Mouse (Mus musculus) intestine, embryonic 14.5 days (tissue): ENCODE results near the gene Nxn. TPM values are rescaled to one million over a fixed set of nuclear protein-coding genes. Genes with fewer than 3 reads are reported as not detected.
"Not testable (repeated sequence)": the region's sequence is repeated elsewhere in the genome, so short reads cannot be mapped to it uniquely, and the experiment has no call there.

Source experiments
- ATAC-seq: fragments of 200-750 bp; cut with Nextera tagmentation; replicated peaks from 2 replicates; pipeline ENCODE4 v1.8.0; 2017; ENCODE audit warnings: low read depth, moderate number of reproducible peaks, moderate TSS enrichment, moderate library complexity; ENCODE audit not compliant: low FRiP score, low TSS enrichment
- DNase-seq: peaks from one replicate; pipeline ENCODE4 v3.0.0-alpha.2; 2018; ENCODE audit warnings: low spot score
- H3K27ac ChIP-seq: fragments of 300-500 bp; sonication (generic); 2 replicates; pipeline ENCODE4 v1.5.1; 2014; ENCODE audit warnings: low read depth, mild to moderate bottlenecking, control low read depth
- H3K27me3 ChIP-seq: fragments of 300-500 bp; sonication (generic); replicated peaks from 2 replicates; pipeline ENCODE4 v1.6.1; 2014; ENCODE audit warnings: low read length, control low read depth; ENCODE audit not compliant: control insufficient read depth, insufficient read depth
- H3K36me3 ChIP-seq: fragments of 300-500 bp; sonication (generic); 2 replicates; pipeline ENCODE4 v1.6.1; 2014; ENCODE audit warnings: low read length, control low read depth; ENCODE audit not compliant: control insufficient read depth, insufficient read depth
- H3K4me1 ChIP-seq: fragments of 300-500 bp; sonication (generic); replicated peaks from 2 replicates; pipeline ENCODE4 v1.6.1; 2014; ENCODE audit warnings: low read length, control low read depth, mixed read lengths; ENCODE audit not compliant: control insufficient read depth, insufficient read depth
- H3K4me2 ChIP-seq: fragments of 300-500 bp; sonication (generic); 2 replicates; pipeline ENCODE4 v1.6.1; 2014; ENCODE audit warnings: low read length
- H3K4me3 ChIP-seq: fragments of 300-500 bp; sonication (generic); 2 replicates; pipeline ENCODE4 v1.5.1; 2014; ENCODE audit warnings: low read depth, low read length, control low read depth, mixed read lengths
- H3K9ac ChIP-seq: fragments of 300-500 bp; sonication (generic); 2 replicates; pipeline ENCODE4 v1.6.1; 2014; ENCODE audit warnings: mild to moderate bottlenecking, low read length
- H3K9me3 ChIP-seq: fragments of 300-500 bp; sonication (generic); 2 replicates; pipeline ENCODE4 v1.6.1; 2016; ENCODE audit warnings: low read length, control low read depth; ENCODE audit not compliant: control insufficient read depth
- WGBS: fragments of 180-500 bp; shearing (Covaris S2); extraction: QIAGEN DNeasy Blood & Tissue Kit; methylation state at CpG from one replicate; pipeline ENCODE4 v1.1.7; 2014; 5-methylcytosine and 5-hydroxymethylcytosine counted together
- polyA plus RNA-seq: library from polyadenylated mRNA; unstranded; fragments of >200 nt; fragmentation: Nextera tagmentation; extraction: Ambion mirVana; gene quantifications from 2 replicates; pipeline ENCODE4 v1.2.1, GENCODE M21; 2014

Nxn gene
- polyA plus RNA-seq, 1 experiment from 2014 or later = 45.8 TPM

- Histone ChIP-seq H3K4me3 (peak within 1 kb of the TSS; percentile 90), H3K36me3 (peaks cover 43% of the 10 kb centered on the region), H3K9ac (peak within 1 kb of the TSS; percentile 97), H3K4me1 (peaks cover 15% of the 10 kb centered on the region), H3K27me3 (no peaks in the 10 kb centered on the region), H3K4me2 (peak within 1 kb of the TSS; percentile 71), H3K27ac (peak within 1 kb of the TSS; percentile 92), H3K9me3 (no peaks in the 10 kb centered on the region)
- peak; percentile 97 for ATAC-seq
- DNase-seq = peak; percentile 99
- WGBS = under 1% methylated on average over 35 of the region's 35 CpGs
These were observed 181.5 kb downstream of the Nxn start, which contains the start of the genes Dbil5 and Gemin4 for GRCm38 (mm10) chr11:76217390-76217800. Gene Dbil5, plus strand, starts transcription at chr11:76217608. Gene Gemin4, minus strand, starts transcription at chr11:76217664.

GRCm38 (mm10) chr11:76216681-76217389 lies 182.1 kb downstream of the Nxn start:
- Histone ChIP-seq H3K4me2 (peak overlapping the region; percentile 71), H3K9ac (peak overlapping the region; percentile 97), H3K4me1 (peaks cover 15% of the 10 kb centered on the region), H3K27me3 (no peaks in the 10 kb centered on the region), H3K36me3 (peaks cover 44% of the 10 kb centered on the region), H3K9me3 (no peaks in the 10 kb centered on the region), H3K27ac (peak overlapping the region; percentile 92), H3K4me3 (peak overlapping the region; percentile 90)
- peak; percentile 17 for ATAC-seq
- WGBS = 3% methylated on average over 33 of the region's 33 CpGs
- no peak for DNase-seq

- DNase-seq (no peak), ATAC-seq (no peak)
- 89% methylated on average over 5 of the region's 5 CpGs for WGBS
- peaks cover 15% of the 10 kb centered on the region for H3K4me1 ChIP-seq
- peak overlapping the region; percentile 90; the same call in 1 of the 2 replicates for H3K4me3 ChIP-seq
- H3K27ac ChIP-seq = 0 out of 2 replicates have a peak overlapping the region, but pooled peaks have one; percentile 92
- no peak overlapping the region; the same call in 1 of the 2 replicates for H3K9ac ChIP-seq
- H3K9me3 ChIP-seq = no peaks in the 10 kb centered on the region
- no peaks in the 10 kb centered on the region for H3K27me3 ChIP-seq
- peak overlapping the region; percentile 71 for H3K4me2 ChIP-seq
- peaks cover 39% of the 10 kb centered on the region for H3K36me3 ChIP-seq
These were observed 182.8 kb downstream of the Nxn start for GRCm38 (mm10) chr11:76216049-76216540.

- Histone ChIP-seq H3K27ac (no peak overlapping the region), H3K9me3 (no peaks in the 10 kb centered on the region), H3K4me3 (no peak overlapping the region), H3K36me3 (peaks cover 41% of the 10 kb centered on the region), H3K9ac (no peak overlapping the region), H3K4me2 (no peak overlapping the region), H3K27me3 (no peaks in the 10 kb centered on the region), H3K4me1 (peaks cover 15% of the 10 kb centered on the region)
- DNase-seq = no peak
- 88% methylated on average over 2 of the region's 2 CpGs for WGBS
- no peak for ATAC-seq
These were observed 183.9 kb downstream of the Nxn start for GRCm38 (mm10) chr11:76215011-76215410.

- H3K4me2 ChIP-seq = no peak overlapping the region
- peaks cover 15% of the 10 kb centered on the region for H3K4me1 ChIP-seq
- ATAC-seq (no peak), DNase-seq (no peak)
- H3K9me3 ChIP-seq = no peaks in the 10 kb centered on the region
- no peak overlapping the region for H3K27ac ChIP-seq
- WGBS = 83% methylated on average over 5 of the region's 5 CpGs
- no peak overlapping the region for H3K4me3 ChIP-seq
- no peak overlapping the region for H3K9ac ChIP-seq
- H3K27me3 ChIP-seq = no peaks in the 10 kb centered on the region
- peaks cover 45% of the 10 kb centered on the region for H3K36me3 ChIP-seq
These were observed 185.1 kb downstream of the Nxn start for GRCm38 (mm10) chr11:76213841-76214240.

GRCm38 (mm10) chr11:76211595-76211994 lies 187.3 kb downstream of the Nxn start:
- not testable (repeated sequence) for DNase-seq, H3K27me3 ChIP-seq, H3K4me2 ChIP-seq, H3K9me3 ChIP-seq, H3K9ac ChIP-seq, H3K27ac ChIP-seq, H3K4me1 ChIP-seq, ATAC-seq, H3K4me3 ChIP-seq
- 100% methylated on average over 2 of the region's 6 CpGs for WGBS
- peaks cover 67% of the 10 kb centered on the region for H3K36me3 ChIP-seq

GRCm38 (mm10) chr11:76210228-76210985 lies 188.5 kb downstream of the Nxn start:
- peaks cover 78% of the 10 kb centered on the region for H3K36me3 ChIP-seq
- H3K27ac ChIP-seq = no peak overlapping the region
- no peak overlapping the region for H3K4me2 ChIP-seq
- H3K9me3 ChIP-seq = no peaks in the 10 kb centered on the region
- no peaks in the 10 kb centered on the region for H3K27me3 ChIP-seq
- ATAC-seq (no peak), DNase-seq (no peak)
- no peak overlapping the region for H3K4me3 ChIP-seq
- H3K4me1 ChIP-seq = no peaks in the 10 kb centered on the region
- H3K9ac ChIP-seq = no peak overlapping the region
- WGBS = 74% methylated on average over 13 of the region's 13 CpGs
